Mouse (Mus musculus): ENCODE data around the gene Cryzl2.

DNA sequence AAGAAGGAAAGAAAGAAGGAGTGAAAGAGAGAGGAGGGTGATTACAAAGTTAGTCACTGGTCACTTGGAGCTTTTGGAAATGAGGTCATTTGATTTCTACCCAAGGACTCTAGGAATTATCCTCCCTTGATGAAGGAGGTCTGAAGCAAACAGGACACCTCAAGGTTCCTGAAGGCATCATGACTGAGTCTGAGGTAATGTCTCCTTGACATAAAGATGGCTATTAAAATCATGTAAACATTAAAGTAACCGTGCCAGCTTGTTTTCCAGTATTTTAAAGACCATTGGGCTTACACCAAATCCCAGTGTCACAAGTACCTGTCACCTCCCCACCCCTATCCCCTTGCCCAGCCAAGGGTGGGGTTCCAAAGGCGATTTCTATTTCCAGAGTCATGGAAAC is 20.1 kb upstream of the Cryzl2 start:
- TF ChIP-seq CTCF (IDR thresholded peaks at IDR 0.05; ENCODE audit: low read depth) (no peak), EP300 (IDR thresholded peaks at IDR 0.05; ENCODE audit: low read depth) (no peak)

Data from liver, postnatal 0 days (tissue).